Mouse (Mus musculus): ENCODE measurements around the gene Gorasp2. TPM values are rescaled to one million over a fixed set of nuclear protein-coding genes. Genes with fewer than 3 reads are reported as not detected.

Gorasp2 gene
- polyA plus RNA-seq (2014; fragmentation: Illumina TruSeq; extraction: RNeasy Lipid Tissue Mini Kit (QIAGEN cat#74804); ENCODE audit: low read depth, low replicate concordance), result 123 TPM

DNA sequence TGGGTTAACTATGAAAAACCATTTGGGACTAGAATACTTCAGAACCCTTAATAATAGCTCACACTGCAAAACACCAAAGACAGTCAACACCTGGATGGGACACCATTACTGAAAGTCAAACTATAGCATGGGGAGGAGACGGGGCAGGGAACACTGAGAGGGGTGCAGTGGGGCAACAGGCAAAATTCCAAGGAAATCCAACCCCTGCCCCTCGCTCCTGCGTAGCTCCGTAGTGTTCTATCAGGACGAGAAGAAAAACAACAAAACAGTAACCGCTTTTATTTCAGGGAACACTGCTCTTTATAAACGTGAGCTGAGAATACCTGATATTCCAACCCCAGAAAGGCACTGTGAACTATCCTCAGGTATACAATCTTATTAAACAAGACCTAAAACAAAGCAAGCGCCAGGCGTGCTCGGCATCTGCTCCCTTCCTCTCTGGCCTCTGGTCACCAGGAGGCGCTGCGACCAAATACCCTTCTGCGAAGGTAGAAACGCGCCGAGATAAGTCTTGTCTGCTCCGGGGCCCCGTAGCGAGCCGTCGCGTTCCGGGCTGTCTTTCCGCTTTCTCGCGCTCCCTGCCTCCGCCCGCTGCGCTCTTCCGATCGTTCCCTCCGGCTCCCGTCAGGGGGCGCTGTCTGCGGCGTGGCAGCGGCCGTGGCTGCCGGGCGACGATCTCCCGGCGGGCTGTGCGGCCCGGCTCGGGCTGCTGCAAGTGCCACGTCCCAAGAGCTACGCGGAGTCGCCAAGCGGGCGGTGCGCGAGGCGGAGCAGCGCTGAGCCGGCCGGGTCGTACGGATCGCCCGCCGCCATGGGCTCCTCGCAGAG, at the start of gene Gorasp2:
Gene Gorasp2, plus strand, starts transcription at position 690 of the 828 bp plus-strand sequence.

DNA sequence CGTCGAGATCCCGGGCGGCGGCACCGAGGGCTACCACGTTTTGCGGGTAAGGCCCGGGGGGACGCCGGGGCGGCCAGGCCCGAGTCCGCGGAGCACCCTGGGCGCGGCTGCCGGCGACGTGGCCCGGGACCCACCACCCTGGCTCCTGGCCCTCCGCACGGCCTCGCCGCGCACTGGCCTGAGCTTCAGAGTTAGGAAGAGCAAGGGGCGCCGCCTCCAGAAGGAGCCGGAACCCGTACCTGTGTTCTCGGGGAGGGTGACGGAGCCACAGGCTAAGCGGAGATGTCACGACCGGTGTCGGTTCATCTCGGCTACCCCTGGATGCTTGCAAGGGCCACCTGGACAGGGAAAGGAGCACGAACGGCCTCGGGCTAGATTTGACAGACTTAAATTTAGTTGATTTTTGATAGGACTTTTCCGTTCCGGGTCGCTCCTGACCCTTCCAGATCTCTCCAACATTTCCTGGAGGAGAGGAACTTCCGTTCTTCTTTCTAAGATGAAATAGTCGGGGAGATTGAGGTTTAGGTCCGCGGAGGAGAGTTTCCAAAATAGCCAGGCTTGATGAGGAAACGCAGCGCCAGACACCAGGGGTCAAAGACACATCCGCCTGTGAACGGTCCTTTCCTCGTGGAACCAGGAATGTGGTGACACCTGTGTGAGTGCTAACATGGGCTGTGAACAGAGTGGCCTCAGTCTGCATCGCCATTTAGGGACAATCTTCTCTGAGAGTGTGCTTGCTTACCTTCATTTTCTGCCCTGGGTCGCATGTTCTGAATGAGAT, 529 bp downstream of the Gorasp2 start, which contains the start of gene Gm26558:
Gene Gm26558, minus strand, starts transcription at position 394 of the 781 bp plus-strand sequence.

Other genes starting within 250 kb of the Gorasp2 start
- gene Sp5, start 186.7 kb upstream of the Gorasp2 start, polyA plus RNA-seq (2014; fragmentation: Illumina TruSeq; extraction: RNeasy Lipid Tissue Mini Kit (QIAGEN cat#74804); ENCODE audit: low read depth, low replicate concordance), result 1.8 TPM
- 6.5 TPM for gene Erich2, start 152.8 kb upstream of the Gorasp2 start, polyA plus RNA-seq (2014; fragmentation: Illumina TruSeq; extraction: RNeasy Lipid Tissue Mini Kit (QIAGEN cat#74804); ENCODE audit: low read depth, low replicate concordance)
- 1.1 TPM for gene Gad1, start 108.5 kb upstream of the Gorasp2 start, polyA plus RNA-seq (2014; fragmentation: Illumina TruSeq; extraction: RNeasy Lipid Tissue Mini Kit (QIAGEN cat#74804); ENCODE audit: low read depth, low replicate concordance)
- gene Gm26558, start 532 bp downstream of the Gorasp2 start, polyA plus RNA-seq (2014; fragmentation: Illumina TruSeq; extraction: RNeasy Lipid Tissue Mini Kit (QIAGEN cat#74804); ENCODE audit: low read depth, low replicate concordance), result not detected
- 47.8 TPM for gene Tlk1, start 164.2 kb downstream of the Gorasp2 start, polyA plus RNA-seq (2014; fragmentation: Illumina TruSeq; extraction: RNeasy Lipid Tissue Mini Kit (QIAGEN cat#74804); ENCODE audit: low read depth, low replicate concordance)

All from adipose tissue, adult 10 weeks (tissue).